Mouse (Mus musculus): ENCODE data around the gene Zfp592. TPM values are rescaled to one million over a fixed set of nuclear protein-coding genes. Genes with fewer than 3 reads are reported as not detected.

Gene Zfp592
- polyA plus RNA-seq, 1 experiment from 2014 or later: 8.9 TPM

- Histone ChIP-seq H3K4me2 (ENCODE audit: low read depth, low read length) (no peak overlapping the region), H3K27ac (ENCODE audit: low read depth, low read length) (no peak overlapping the region), H3K9me3 (ENCODE audit: control insufficient read depth, low read length) (no peaks in the 10 kb centered on the region), H3K27me3 (ENCODE audit: control insufficient read depth, insufficient read depth, low read length) (no peaks in the 10 kb centered on the region), H3K9ac (replicated peaks; ENCODE audit: low read depth, low read length) (no peak overlapping the region), H3K4me3 (ENCODE audit: low read depth, low read length) (no peak overlapping the region), H3K4me1 (ENCODE audit: control insufficient read depth, insufficient read depth, low read length) (no peaks in the 10 kb centered on the region), H3K36me3 (ENCODE audit: control insufficient read depth, insufficient read depth, low read length) (no peaks in the 10 kb centered on the region)
- WGBS: 81% methylated on average over 2 of the region's 2 CpGs
- ATAC-seq (ENCODE audit: low read depth): no peak
Measured at GRCm38 (mm10) chr7:81060908-81061307, 67.4 kb downstream of the Zfp592 start.

- no peak overlapping the region for H3K4me3 ChIP-seq (ENCODE audit: low read depth, low read length)
- WGBS: 83% methylated on average over 11 of the region's 11 CpGs
Measured at GRCm38 (mm10) chr7:81061936-81062335, 68.5 kb downstream of the Zfp592 start.

GRCm38 (mm10) chr7:81063332-81063731, 69.9 kb downstream of the Zfp592 start:
- H3K4me1 ChIP-seq (ENCODE audit: control insufficient read depth, insufficient read depth, low read length): no peaks in the 10 kb centered on the region
- H3K9me3 ChIP-seq (ENCODE audit: control insufficient read depth, low read length): no peaks in the 10 kb centered on the region
- no peak for ATAC-seq (ENCODE audit: low read depth)
- H3K4me2 ChIP-seq (ENCODE audit: low read depth, low read length): no peak overlapping the region
- H3K27ac ChIP-seq (ENCODE audit: low read depth, low read length): no peak overlapping the region
- no peaks in the 10 kb centered on the region for H3K27me3 ChIP-seq (ENCODE audit: control insufficient read depth, insufficient read depth, low read length)
- WGBS: 62% methylated on average over 9 of the region's 9 CpGs
- no peak overlapping the region for H3K4me3 ChIP-seq (ENCODE audit: low read depth, low read length)
- no peak overlapping the region for H3K9ac ChIP-seq (replicated peaks; ENCODE audit: low read depth, low read length)
- H3K36me3 ChIP-seq (ENCODE audit: control insufficient read depth, insufficient read depth, low read length): no peaks in the 10 kb centered on the region

More at GRCm38 (mm10) chr7:81061936-81062335, 68.5 kb downstream of the Zfp592 start:
- H3K4me1 ChIP-seq (ENCODE audit: control insufficient read depth, insufficient read depth, low read length): no peaks in the 10 kb centered on the region
- H3K36me3 ChIP-seq (ENCODE audit: control insufficient read depth, insufficient read depth, low read length): no peaks in the 10 kb centered on the region
- no peaks in the 10 kb centered on the region for H3K9me3 ChIP-seq (ENCODE audit: control insufficient read depth, low read length)
- H3K4me2 ChIP-seq (ENCODE audit: low read depth, low read length): no peak overlapping the region
- no peak overlapping the region for H3K9ac ChIP-seq (replicated peaks; ENCODE audit: low read depth, low read length)
- H3K27me3 ChIP-seq (ENCODE audit: control insufficient read depth, insufficient read depth, low read length): no peaks in the 10 kb centered on the region
- no peak overlapping the region for H3K27ac ChIP-seq (ENCODE audit: low read depth, low read length)
- no peak for ATAC-seq (ENCODE audit: low read depth)

GRCm38 (mm10) chr7:81066714-81067113, 73.2 kb downstream of the Zfp592 start:
- H3K4me3 ChIP-seq (ENCODE audit: low read depth, low read length): no peak overlapping the region
- no peak overlapping the region for H3K9ac ChIP-seq (replicated peaks; ENCODE audit: low read depth, low read length)
- ATAC-seq (ENCODE audit: low read depth): no peak
- no peaks in the 10 kb centered on the region for H3K9me3 ChIP-seq (ENCODE audit: control insufficient read depth, low read length)
- WGBS: 30% methylated on average over 6 of the region's 6 CpGs
- no peak overlapping the region for H3K4me2 ChIP-seq (ENCODE audit: low read depth, low read length)
- no peaks in the 10 kb centered on the region for H3K36me3 ChIP-seq (ENCODE audit: control insufficient read depth, insufficient read depth, low read length)
- H3K27me3 ChIP-seq (ENCODE audit: control insufficient read depth, insufficient read depth, low read length): no peaks in the 10 kb centered on the region
- H3K27ac ChIP-seq (ENCODE audit: low read depth, low read length): no peak overlapping the region
- H3K4me1 ChIP-seq (ENCODE audit: control insufficient read depth, insufficient read depth, low read length): no peaks in the 10 kb centered on the region

- Histone ChIP-seq H3K36me3 (ENCODE audit: control insufficient read depth, insufficient read depth, low read length) (no peaks in the 10 kb centered on the region), H3K4me2 (ENCODE audit: low read depth, low read length) (no peak overlapping the region), H3K4me1 (ENCODE audit: control insufficient read depth, insufficient read depth, low read length) (no peaks in the 10 kb centered on the region), H3K4me3 (ENCODE audit: low read depth, low read length) (no peak overlapping the region), H3K9ac (replicated peaks; ENCODE audit: low read depth, low read length) (no peak overlapping the region), H3K27me3 (ENCODE audit: control insufficient read depth, insufficient read depth, low read length) (no peaks in the 10 kb centered on the region), H3K27ac (ENCODE audit: low read depth, low read length) (no peak overlapping the region), H3K9me3 (ENCODE audit: control insufficient read depth, low read length) (no peaks in the 10 kb centered on the region)
- WGBS: 59% methylated on average over 5 of the region's 5 CpGs
- ATAC-seq (ENCODE audit: low read depth): no peak
Measured at GRCm38 (mm10) chr7:81072463-81072862, 79.0 kb downstream of the Zfp592 start.

GRCm38 (mm10) chr7:81073273-81073672, 79.8 kb downstream of the Zfp592 start:
- 82% methylated on average over 5 of the region's 5 CpGs for WGBS
- Histone ChIP-seq H3K4me3 (ENCODE audit: low read depth, low read length) (no peak overlapping the region), H3K36me3 (ENCODE audit: control insufficient read depth, insufficient read depth, low read length) (no peaks in the 10 kb centered on the region), H3K27ac (ENCODE audit: low read depth, low read length) (no peak overlapping the region), H3K4me2 (ENCODE audit: low read depth, low read length) (no peak overlapping the region), H3K4me1 (ENCODE audit: control insufficient read depth, insufficient read depth, low read length) (no peaks in the 10 kb centered on the region), H3K27me3 (ENCODE audit: control insufficient read depth, insufficient read depth, low read length) (no peaks in the 10 kb centered on the region), H3K9ac (replicated peaks; ENCODE audit: low read depth, low read length) (no peak overlapping the region), H3K9me3 (ENCODE audit: control insufficient read depth, low read length) (no peaks in the 10 kb centered on the region)
- ATAC-seq (ENCODE audit: low read depth): no peak

GRCm38 (mm10) chr7:81074546-81074945, 81.1 kb downstream of the Zfp592 start:
- H3K9me3 ChIP-seq (ENCODE audit: control insufficient read depth, low read length): no peaks in the 10 kb centered on the region
- no peak overlapping the region for H3K4me2 ChIP-seq (ENCODE audit: low read depth, low read length)
- H3K27me3 ChIP-seq (ENCODE audit: control insufficient read depth, insufficient read depth, low read length): no peaks in the 10 kb centered on the region
- no peaks in the 10 kb centered on the region for H3K4me1 ChIP-seq (ENCODE audit: control insufficient read depth, insufficient read depth, low read length)
- no peak overlapping the region for H3K9ac ChIP-seq (replicated peaks; ENCODE audit: low read depth, low read length)
- ATAC-seq (ENCODE audit: low read depth): no peak
- H3K4me3 ChIP-seq (ENCODE audit: low read depth, low read length): no peak overlapping the region
- H3K36me3 ChIP-seq (ENCODE audit: control insufficient read depth, insufficient read depth, low read length): no peaks in the 10 kb centered on the region
- no peak overlapping the region for H3K27ac ChIP-seq (ENCODE audit: low read depth, low read length)
- WGBS: 74% methylated on average over 9 of the region's 9 CpGs

GRCm38 (mm10) chr7:81075299-81075698, 81.8 kb downstream of the Zfp592 start:
- no peaks in the 10 kb centered on the region for H3K27me3 ChIP-seq (ENCODE audit: control insufficient read depth, insufficient read depth, low read length)
- H3K4me3 ChIP-seq (ENCODE audit: low read depth, low read length): no peak overlapping the region
- no peak overlapping the region for H3K9ac ChIP-seq (replicated peaks; ENCODE audit: low read depth, low read length)
- WGBS: 80% methylated on average over 7 of the region's 7 CpGs
- ATAC-seq (ENCODE audit: low read depth): no peak
- H3K36me3 ChIP-seq (ENCODE audit: control insufficient read depth, insufficient read depth, low read length): no peaks in the 10 kb centered on the region
- no peak overlapping the region for H3K4me2 ChIP-seq (ENCODE audit: low read depth, low read length)
- no peak overlapping the region for H3K27ac ChIP-seq (ENCODE audit: low read depth, low read length)
- H3K9me3 ChIP-seq (ENCODE audit: control insufficient read depth, low read length): no peaks in the 10 kb centered on the region
- no peaks in the 10 kb centered on the region for H3K4me1 ChIP-seq (ENCODE audit: control insufficient read depth, insufficient read depth, low read length)

GRCm38 (mm10) chr7:81075732-81076131, 82.3 kb downstream of the Zfp592 start:
- no peak overlapping the region for H3K4me3 ChIP-seq (ENCODE audit: low read depth, low read length)
- H3K9me3 ChIP-seq (ENCODE audit: control insufficient read depth, low read length): no peaks in the 10 kb centered on the region
- ATAC-seq (ENCODE audit: low read depth): no peak
- no peak overlapping the region for H3K27ac ChIP-seq (ENCODE audit: low read depth, low read length)
- no peaks in the 10 kb centered on the region for H3K4me1 ChIP-seq (ENCODE audit: control insufficient read depth, insufficient read depth, low read length)
- no peaks in the 10 kb centered on the region for H3K27me3 ChIP-seq (ENCODE audit: control insufficient read depth, insufficient read depth, low read length)
- H3K9ac ChIP-seq (replicated peaks; ENCODE audit: low read depth, low read length): no peak overlapping the region
- H3K36me3 ChIP-seq (ENCODE audit: control insufficient read depth, insufficient read depth, low read length): no peaks in the 10 kb centered on the region
- WGBS: 90% methylated on average over 5 of the region's 5 CpGs
- no peak overlapping the region for H3K4me2 ChIP-seq (ENCODE audit: low read depth, low read length)

- no peak overlapping the region for H3K27ac ChIP-seq (ENCODE audit: low read depth, low read length)
- no peak overlapping the region for H3K4me2 ChIP-seq (ENCODE audit: low read depth, low read length)
- no peaks in the 10 kb centered on the region for H3K36me3 ChIP-seq (ENCODE audit: control insufficient read depth, insufficient read depth, low read length)
- H3K4me3 ChIP-seq (ENCODE audit: low read depth, low read length): no peak overlapping the region
- 77% methylated on average over 6 of the region's 6 CpGs for WGBS
- no peak overlapping the region for H3K9ac ChIP-seq (replicated peaks; ENCODE audit: low read depth, low read length)
- no peaks in the 10 kb centered on the region for H3K4me1 ChIP-seq (ENCODE audit: control insufficient read depth, insufficient read depth, low read length)
- no peaks in the 10 kb centered on the region for H3K27me3 ChIP-seq (ENCODE audit: control insufficient read depth, insufficient read depth, low read length)
- no peak for ATAC-seq (ENCODE audit: low read depth)
- H3K9me3 ChIP-seq (ENCODE audit: control insufficient read depth, low read length): no peaks in the 10 kb centered on the region
Measured at GRCm38 (mm10) chr7:81077009-81077408, 83.5 kb downstream of the Zfp592 start.
